Mouse (Mus musculus) intestine, embryonic 15.5 days (tissue): ENCODE data around the gene Wipi2. TPM values are rescaled to one million over a fixed set of nuclear protein-coding genes. Genes with fewer than 3 reads are reported as not detected.

Experiments
- ATAC-seq: fragments of 200-750 bp; cut with Nextera tagmentation; 2 replicates; pipeline ENCODE4 v1.8.0; 2017; ENCODE audit warnings: moderate TSS enrichment, moderate library complexity
- H3K27ac ChIP-seq: fragments of 300-500 bp; sonication (generic); 2 replicates; pipeline ENCODE4 v1.5.1; 2015; ENCODE audit warnings: mild to moderate bottlenecking, inconsistent platforms
- H3K27me3 ChIP-seq: fragments of 300-500 bp; sonication (generic); replicated peaks from 2 replicates; pipeline ENCODE4 v1.6.1; 2015; ENCODE audit warnings: inconsistent platforms
- H3K36me3 ChIP-seq: fragments of 300-500 bp; sonication (generic); 2 replicates; pipeline ENCODE4 v1.6.1; 2015; ENCODE audit warnings: inconsistent platforms
- H3K4me1 ChIP-seq: fragments of 300-500 bp; sonication (generic); replicated peaks from 2 replicates; pipeline ENCODE4 v1.6.1; 2015; ENCODE audit warnings: inconsistent platforms
- H3K4me2 ChIP-seq: fragments of 300-500 bp; sonication (generic); replicated peaks from 2 replicates; pipeline ENCODE4 v1.6.1; 2015; ENCODE audit warnings: mild to moderate bottlenecking, inconsistent platforms
- H3K4me3 ChIP-seq: fragments of 300-500 bp; sonication (generic); replicated peaks from 2 replicates; pipeline ENCODE4 v1.5.1; 2015; ENCODE audit warnings: inconsistent platforms
- H3K9ac ChIP-seq: fragments of 300-500 bp; sonication (generic); 2 replicates; pipeline ENCODE4 v1.6.1; 2015; ENCODE audit warnings: inconsistent platforms
- H3K9me3 ChIP-seq: fragments of 300-500 bp; sonication (generic); 2 replicates; pipeline ENCODE4 v1.6.1; 2016; ENCODE audit warnings: inconsistent platforms
- WGBS: fragments of 180-500 bp; shearing (Covaris S2); methylation state at CpG from one replicate; pipeline ENCODE4 v1.1.7; 2015; 5-methylcytosine and 5-hydroxymethylcytosine counted together
- polyA plus RNA-seq: library from polyadenylated mRNA; unstranded; fragments of >200 nt; fragmentation: Nextera tagmentation; extraction: Ambion mirVana; gene quantifications from 2 replicates; pipeline ENCODE4 v1.2.1, GENCODE M21; 2015

The Wipi2 gene
- polyA plus RNA-seq, 1 experiment from 2014 or later, result 37.8 TPM

GRCm38 (mm10) chr5:142610362-142610761 lies 17.1 kb upstream of the Wipi2 start:
- Histone ChIP-seq H3K4me3 (no peak overlapping the region), H3K9me3 (no peaks in the 10 kb centered on the region), H3K27me3 (peaks cover 14% of the 10 kb centered on the region; the same call in 1 of the 2 replicates), H3K9ac (no peak overlapping the region), H3K4me1 (peaks cover 9% of the 10 kb centered on the region; the same call in 1 of the 2 replicates), H3K4me2 (no peak overlapping the region), H3K36me3 (no peaks in the 10 kb centered on the region), H3K27ac (no peak overlapping the region)
- WGBS, result 84% methylated on average over 4 of the region's 4 CpGs
- ATAC-seq, result no peak

GRCm38 (mm10) chr5:142614513-142614912 lies 13.0 kb upstream of the Wipi2 start:
- WGBS, result 57% methylated on average over 3 of the region's 3 CpGs
- no peak for ATAC-seq
- Histone ChIP-seq H3K4me1 (no peaks in the 10 kb centered on the region), H3K4me3 (no peak overlapping the region), H3K4me2 (no peak overlapping the region), H3K27me3 (no peaks in the 10 kb centered on the region), H3K27ac (no peak overlapping the region), H3K9ac (no peak overlapping the region), H3K36me3 (no peaks in the 10 kb centered on the region), H3K9me3 (no peaks in the 10 kb centered on the region)

- Histone ChIP-seq H3K27ac (no peak overlapping the region), H3K9me3 (no peaks in the 10 kb centered on the region), H3K4me2 (no peak overlapping the region), H3K4me1 (no peaks in the 10 kb centered on the region), H3K27me3 (no peaks in the 10 kb centered on the region), H3K9ac (no peak overlapping the region), H3K36me3 (no peaks in the 10 kb centered on the region), H3K4me3 (no peak overlapping the region)
- no peak for ATAC-seq
- WGBS, result 78% methylated on average over 4 of the region's 4 CpGs
Measured at GRCm38 (mm10) chr5:142615638-142616037, 11.9 kb upstream of the Wipi2 start.

- H3K27ac ChIP-seq, result no peak overlapping the region
- H3K4me3 ChIP-seq, result no peak overlapping the region
- no peak overlapping the region for H3K4me2 ChIP-seq
- ATAC-seq, result no peak
- H3K9ac ChIP-seq, result no peak overlapping the region
- no peaks in the 10 kb centered on the region for H3K9me3 ChIP-seq
- 48% methylated on average over 6 of the region's 6 CpGs for WGBS
- no peaks in the 10 kb centered on the region for H3K36me3 ChIP-seq
- H3K27me3 ChIP-seq, result no peaks in the 10 kb centered on the region
- H3K4me1 ChIP-seq, result no peaks in the 10 kb centered on the region
Measured at GRCm38 (mm10) chr5:142616326-142616725, 11.2 kb upstream of the Wipi2 start.

- H3K4me3 ChIP-seq, result no peak overlapping the region
- 0 out of 2 replicates have a peak, but pooled peaks have one; percentile 43 for ATAC-seq
- no peak overlapping the region for H3K9ac ChIP-seq
- no peaks in the 10 kb centered on the region for H3K9me3 ChIP-seq
- no peaks in the 10 kb centered on the region for H3K4me1 ChIP-seq
- no peak overlapping the region for H3K4me2 ChIP-seq
- no peaks in the 10 kb centered on the region for H3K27me3 ChIP-seq
- 14% methylated on average over 5 of the region's 5 CpGs for WGBS
- H3K27ac ChIP-seq, result no peak overlapping the region
- no peaks in the 10 kb centered on the region for H3K36me3 ChIP-seq
Measured at GRCm38 (mm10) chr5:142619866-142620265, 7.6 kb upstream of the Wipi2 start.

- no peaks in the 10 kb centered on the region for H3K9me3 ChIP-seq
- no peak overlapping the region for H3K27ac ChIP-seq
- no peaks in the 10 kb centered on the region for H3K36me3 ChIP-seq
- no peaks in the 10 kb centered on the region for H3K4me1 ChIP-seq
- no peak overlapping the region for H3K4me3 ChIP-seq
- H3K4me2 ChIP-seq, result no peak overlapping the region
- WGBS, result 62% methylated on average over 2 of the region's 2 CpGs
- H3K9ac ChIP-seq, result no peak overlapping the region
- H3K27me3 ChIP-seq, result no peaks in the 10 kb centered on the region
- no peak for ATAC-seq
Measured at GRCm38 (mm10) chr5:142621421-142621820, 6.1 kb upstream of the Wipi2 start.

- Histone ChIP-seq H3K9me3 (no peaks in the 10 kb centered on the region), H3K4me2 (no peak overlapping the region), H3K36me3 (no peaks in the 10 kb centered on the region), H3K4me1 (no peaks in the 10 kb centered on the region), H3K4me3 (no peak overlapping the region), H3K9ac (no peak overlapping the region), H3K27me3 (no peaks in the 10 kb centered on the region), H3K27ac (no peak overlapping the region)
- peak; percentile 63 for ATAC-seq
- 52% methylated on average over 1 of the region's 1 CpGs for WGBS
Measured at GRCm38 (mm10) chr5:142622134-142622533, 5.4 kb upstream of the Wipi2 start.

- no peaks in the 10 kb centered on the region for H3K27me3 ChIP-seq
- H3K4me3 ChIP-seq, result no peak overlapping the region
- no peak for ATAC-seq
- WGBS, result 87% methylated on average over 7 of the region's 7 CpGs
- no peak overlapping the region for H3K9ac ChIP-seq
- no peaks in the 10 kb centered on the region for H3K4me1 ChIP-seq
- no peaks in the 10 kb centered on the region for H3K36me3 ChIP-seq
- no peak overlapping the region for H3K4me2 ChIP-seq
- no peaks in the 10 kb centered on the region for H3K9me3 ChIP-seq
- H3K27ac ChIP-seq, result no peak overlapping the region
Measured at GRCm38 (mm10) chr5:142623080-142623479, 4.4 kb upstream of the Wipi2 start.

- Histone ChIP-seq H3K4me2 (peak overlapping the region; percentile 89), H3K9ac (peak overlapping the region; percentile 92), H3K9me3 (no peaks in the 10 kb centered on the region), H3K36me3 (peaks cover 7% of the 10 kb centered on the region), H3K27me3 (no peaks in the 10 kb centered on the region), H3K4me1 (peaks cover 10% of the 10 kb centered on the region), H3K27ac (peak overlapping the region; percentile 86), H3K4me3 (peak overlapping the region; percentile 96)
- WGBS, result under 1% methylated on average over 69 of the region's 69 CpGs
- ATAC-seq, result peak; percentile 99
Measured at GRCm38 (mm10) chr5:142628726-142629662, 1.5 kb downstream of the Wipi2 start.

- peak overlapping the region; percentile 96 for H3K4me3 ChIP-seq
- peak; percentile 64; the same call in 1 of the 2 replicates for ATAC-seq
- H3K27ac ChIP-seq, result peak overlapping the region; percentile 81
- H3K9me3 ChIP-seq, result no peaks in the 10 kb centered on the region
- peak overlapping the region; percentile 92 for H3K9ac ChIP-seq
- 0% methylated on average over 40 of the region's 41 CpGs for WGBS
- H3K4me2 ChIP-seq, result peak overlapping the region; percentile 89
- H3K36me3 ChIP-seq, result peaks cover 7% of the 10 kb centered on the region
- H3K4me1 ChIP-seq, result peaks cover 10% of the 10 kb centered on the region
- no peaks in the 10 kb centered on the region for H3K27me3 ChIP-seq
Measured at GRCm38 (mm10) chr5:142629663-142630025, 2.1 kb downstream of the Wipi2 start.

GRCm38 (mm10) chr5:142630224-142630623 lies 2.7 kb downstream of the Wipi2 start:
- WGBS, result 9% methylated on average over 6 of the region's 6 CpGs
- Histone ChIP-seq H3K27ac (0 out of 2 replicates have a peak overlapping the region, but pooled peaks have one; percentile 81), H3K27me3 (no peaks in the 10 kb centered on the region), H3K9me3 (no peaks in the 10 kb centered on the region), H3K4me1 (peaks cover 10% of the 10 kb centered on the region), H3K4me3 (peak overlapping the region; percentile 96), H3K36me3 (peaks cover 7% of the 10 kb centered on the region), H3K4me2 (peak overlapping the region; percentile 89), H3K9ac (peak overlapping the region; percentile 92)
- ATAC-seq, result no peak

- Histone ChIP-seq H3K4me2 (no peak overlapping the region), H3K27me3 (no peaks in the 10 kb centered on the region), H3K36me3 (peaks cover 7% of the 10 kb centered on the region), H3K9me3 (no peaks in the 10 kb centered on the region), H3K27ac (no peak overlapping the region), H3K9ac (no peak overlapping the region), H3K4me1 (no peaks in the 10 kb centered on the region), H3K4me3 (no peak overlapping the region)
- WGBS, result 92% methylated on average over 5 of the region's 5 CpGs
- no peak; the same call in 1 of the 2 replicates for ATAC-seq
Measured at GRCm38 (mm10) chr5:142637823-142638222, 10.3 kb downstream of the Wipi2 start.

GRCm38 (mm10) chr5:142640088-142640487 lies 12.6 kb downstream of the Wipi2 start:
- H3K27ac ChIP-seq, result no peak overlapping the region
- H3K27me3 ChIP-seq, result no peaks in the 10 kb centered on the region
- H3K4me2 ChIP-seq, result no peak overlapping the region
- H3K9ac ChIP-seq, result no peak overlapping the region
- H3K4me1 ChIP-seq, result no peaks in the 10 kb centered on the region
- peaks cover 4% of the 10 kb centered on the region for H3K36me3 ChIP-seq
- H3K9me3 ChIP-seq, result no peaks in the 10 kb centered on the region
- WGBS, result 81% methylated on average over 5 of the region's 5 CpGs
- peak; percentile 77 for ATAC-seq
- H3K4me3 ChIP-seq, result no peak overlapping the region
